Mouse (Mus musculus): ENCODE results near the gene Gm5155.
"Not testable (repeated sequence)": the region's sequence is repeated elsewhere in the genome, so short reads cannot be mapped to it uniquely, and the experiment has no call there.

Gene Gm5155

DNA sequence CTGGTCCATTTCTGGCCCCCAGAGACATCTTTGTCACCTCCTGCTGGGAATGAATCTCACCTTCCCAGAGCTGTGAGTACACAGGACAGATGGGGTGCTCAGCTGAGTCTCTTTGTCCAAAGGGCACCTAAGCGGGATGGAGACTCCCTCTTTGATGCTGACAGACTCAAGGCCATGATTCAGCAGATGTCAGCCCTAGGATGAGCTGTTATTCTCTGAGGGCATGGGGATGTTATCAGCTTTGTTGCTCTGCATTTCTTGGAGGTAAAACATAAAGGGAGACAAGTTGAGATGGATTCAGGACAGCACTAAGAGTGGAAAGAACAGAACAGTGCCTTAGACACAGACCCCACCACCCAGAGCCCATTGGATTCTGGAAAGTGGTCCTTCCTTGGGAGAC is at the start of gene Gm5155:
Gene Gm5155 (plus strand): TSS at position 301 of the 400 bp plus-strand sequence.
- DNase-seq (ENCODE audit: low spot score), result no peak

DNA sequence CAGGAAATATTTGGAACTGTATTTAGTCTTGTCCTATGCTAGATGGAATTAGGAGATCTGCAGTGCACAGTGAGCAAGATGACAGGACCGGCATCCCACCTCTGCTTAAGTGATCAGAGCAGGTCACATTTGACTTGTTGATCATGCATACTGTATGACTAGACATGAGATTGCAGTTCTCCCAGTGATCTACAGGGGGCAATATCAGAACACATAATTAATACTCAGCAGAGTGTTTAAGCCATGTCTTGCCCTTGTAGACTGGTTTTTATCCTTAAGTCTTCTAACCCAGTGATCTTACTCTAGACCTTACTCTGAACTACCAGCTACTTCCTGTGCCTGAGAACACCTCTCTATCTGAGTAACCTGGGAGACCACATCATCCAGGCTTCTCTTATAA is 791 bp upstream of the Gm5155 start:
- DNase-seq (ENCODE audit: low spot score), result no peak

DNA sequence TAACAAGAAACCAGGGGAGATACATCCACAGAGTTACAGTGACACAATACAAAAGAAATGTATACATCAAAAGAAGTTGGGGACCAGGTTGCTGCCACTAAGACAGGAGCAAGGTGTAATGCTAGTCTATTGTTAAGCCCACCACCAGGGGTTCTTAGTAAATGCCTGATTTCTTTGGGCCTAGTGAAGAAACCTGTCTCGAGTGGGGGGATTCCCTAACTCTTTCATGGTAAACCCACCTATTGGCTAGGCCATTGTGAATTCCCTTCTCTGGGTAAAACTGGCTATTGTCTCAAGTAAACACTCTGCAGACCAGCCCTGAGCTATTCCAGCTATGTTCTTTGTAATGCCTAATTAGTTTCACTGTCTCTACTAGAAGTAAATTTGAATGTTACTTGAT is 23.8 kb downstream of the Gm5155 start:
- not testable (repeated sequence) for DNase-seq (ENCODE audit: low spot score)

DNA sequence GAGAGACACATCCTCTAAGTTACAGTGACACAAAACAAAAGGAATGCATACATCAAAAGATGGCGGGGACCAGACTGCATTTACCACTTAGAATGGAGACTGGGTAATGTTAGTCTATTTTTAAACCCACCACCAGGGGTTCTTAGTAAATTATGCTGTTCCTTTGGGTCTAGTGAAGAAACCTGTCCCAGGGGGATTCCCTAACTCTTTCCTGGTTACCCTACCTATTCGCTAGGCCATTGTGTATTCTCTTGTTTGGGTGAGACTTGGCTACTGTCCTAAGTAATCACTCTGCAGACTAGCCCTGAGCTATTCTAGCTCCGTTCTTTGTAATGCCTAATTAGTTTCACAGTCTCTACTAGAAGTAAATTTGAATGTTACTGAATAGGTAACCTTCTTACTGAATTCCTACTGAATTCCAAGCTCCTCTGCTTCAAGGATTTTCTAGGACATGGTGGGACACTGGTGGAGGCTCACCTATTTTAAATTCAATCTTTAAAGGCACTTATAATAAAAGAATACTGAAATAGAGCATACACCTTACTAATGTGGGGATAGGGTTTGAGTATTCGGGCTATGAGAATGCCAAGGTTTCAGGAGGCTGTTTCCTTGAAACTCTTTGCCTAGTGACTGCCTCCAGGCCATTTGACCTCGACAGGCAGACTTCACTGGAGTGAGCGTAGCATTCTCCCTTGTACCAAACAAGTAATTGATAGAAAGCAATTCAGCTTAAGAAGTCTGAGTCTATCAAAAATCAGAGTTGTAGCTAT is 31.8 kb downstream of the Gm5155 start:
- DNase-seq (ENCODE audit: low spot score), result no peak
